In genomic region chr3:131260418-131260817, GRCm38 (mm10) we compare ENCODE assay signal across 26 mouse cellular contexts.
"Had no signal": no experiment of that assay in that cellular context is flagged by ENCODE, and none has a peak within 500 bp of the region (broad histone marks: within the 10 kb centered on the region; RNA-seq: fewer than 3 reads in every experiment).

No protein-coding gene starts in this region.

- H3K36me3 ChIP-seq: hindbrain, embryonic 12.5 days had no signal

- H3K27me3 ChIP-seq: heart, embryonic 12.5 days; hindbrain, embryonic 12.5 days; kidney, embryonic 15.5 days; limb, embryonic 13.5 days; limb, embryonic 15.5 days; liver, embryonic 12.5 days had no signal

- H3K27ac ChIP-seq: gastrocnemius, adult 2 months; heart, embryonic 10.5 days; hindbrain, embryonic 10.5 days; hindbrain, embryonic 12.5 days; hindbrain, embryonic 14.5 days; kidney, embryonic 15.5 days; kidney, postnatal 0 days; limb, embryonic 13.5 days; limb, embryonic 15.5 days; liver, embryonic 12.5 days had no signal

- ATAC-seq: hindbrain, embryonic 16.5 days; inflammation-experienced regulatory T-cells, adult 6 months; intestine, embryonic 16.5 days; liver, embryonic 12.5 days had no signal

- H3K4me3 ChIP-seq: gastrocnemius, adult 2 months; heart, adult 2 months; heart, embryonic 10.5 days; heart, embryonic 12.5 days; hindbrain, embryonic 10.5 days; hindbrain, embryonic 12.5 days; kidney, embryonic 15.5 days; limb, embryonic 13.5 days; limb, embryonic 15.5 days; liver, embryonic 12.5 days had no signal

- DNase-seq: gastrocnemius, adult 2 months; gastrocnemius, postnatal 10 days; gastrocnemius, postnatal 25 days; heart, adult 2 months; heart, postnatal 14 days; heart, postnatal 4 days; kidney, adult 18-20 months; kidney, adult 8-10 months; kidney, postnatal 14 days; kidney, postnatal 36 days; layer of hippocampus, adult 9-11 months; layer of hippocampus, postnatal 36 days; left cerebral cortex, postnatal 4 days had no signal

- H3K4me1 ChIP-seq: limb, embryonic 15.5 days had no signal

- H3K9me3 ChIP-seq: heart, embryonic 10.5 days; limb, embryonic 15.5 days; liver, embryonic 12.5 days had no signal

- H3K4me2 ChIP-seq: heart, embryonic 12.5 days; hindbrain, embryonic 12.5 days; hindbrain, embryonic 14.5 days; kidney, embryonic 15.5 days; limb, embryonic 13.5 days; limb, embryonic 15.5 days; liver, embryonic 12.5 days had no signal

- H3K9ac ChIP-seq: heart, embryonic 12.5 days; hindbrain, embryonic 12.5 days; hindbrain, embryonic 14.5 days; kidney, embryonic 15.5 days; limb, embryonic 13.5 days; limb, embryonic 15.5 days; liver, embryonic 12.5 days had no signal
